Mouse (Mus musculus): ENCODE measurements around the gene Tmem81.

DNA sequence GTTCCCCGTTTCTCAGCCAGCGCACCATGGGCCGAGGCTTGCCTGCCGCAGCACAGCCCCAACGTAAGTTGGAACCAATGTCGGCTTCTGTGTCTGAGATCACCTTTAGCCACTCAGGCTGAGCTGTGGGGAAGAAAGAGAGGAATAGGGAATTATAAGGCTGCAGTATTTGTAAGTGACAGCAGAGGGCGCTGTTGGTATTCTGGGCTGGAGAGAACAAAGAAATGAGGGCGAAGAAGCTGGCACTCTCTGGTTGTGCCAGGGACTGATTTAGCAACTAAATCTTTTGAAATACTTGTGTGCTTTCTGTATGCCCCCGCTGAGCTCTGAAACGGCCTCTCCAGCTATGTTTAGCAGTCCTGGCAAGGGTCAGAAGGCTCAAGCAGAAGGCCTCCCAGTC is 19.8 kb downstream of the Tmem81 start:
- TF ChIP-seq USF1 (IDR thresholded peaks at IDR 0.05; ENCODE audit: low read depth) (no peak), CTCF (IDR thresholded peaks at IDR 0.05; ENCODE audit: control insufficient read depth, insufficient read depth, insufficient read length) (no peak), MAX (IDR thresholded peaks at IDR 0.05) (no peak)
